In genomic region chr5:114286102-114286501, GRCm38 (mm10) we compare ENCODE assay signal across 15 mouse cellular contexts. TPM values are rescaled to one million over a fixed set of nuclear protein-coding genes. Genes with fewer than 3 reads are reported as not detected.
DNase-seq lines count a peak whose midpoint lies in the region; ATAC-seq and TF ChIP-seq lines count a peak whose summit lies in the region.
"Had no signal": no experiment of that assay in that cellular context is flagged by ENCODE, and none has a peak within 500 bp of the region (broad histone marks: within the 10 kb centered on the region; RNA-seq: fewer than 3 reads in every experiment).

No protein-coding gene starts in this region.

- H3K27me3 ChIP-seq in kidney, postnatal 0 days (ENCODE audit: insufficient read depth, low read length), result no peaks in the 10 kb centered on the region
- H3K27me3 ChIP-seq in testis, adult 2 months (ENCODE audit: control insufficient read depth, insufficient read depth, low read length), result no peaks in the 10 kb centered on the region

- TF ChIP-seq POLR2A in testis, adult 2 months (IDR thresholded peaks at IDR 0.05; ENCODE audit: control insufficient read depth, low read depth, low read length), result no peak

- no peaks in the 10 kb centered on the region for H3K36me3 ChIP-seq in kidney, postnatal 0 days (ENCODE audit: insufficient read depth, low read length)
- H3K36me3 ChIP-seq in testis, adult 2 months (ENCODE audit: control insufficient read depth, insufficient read depth, low read length), result no peaks in the 10 kb centered on the region
- H3K36me3 ChIP-seq: embryonic facial prominence, embryonic 10.5 days; midbrain, embryonic 10.5 days had no signal

- no peaks in the 10 kb centered on the region for H3K4me1 ChIP-seq in kidney, postnatal 0 days (replicated peaks; ENCODE audit: insufficient read depth, low read length)
- H3K4me1 ChIP-seq in testis, adult 2 months (ENCODE audit: control insufficient read depth, insufficient read depth, low read length), result no peaks in the 10 kb centered on the region; the same call in 1 of the 2 replicates

- no peak overlapping the region for H3K9ac ChIP-seq in kidney, postnatal 0 days (ENCODE audit: low read depth, low read length)

- H3K4me3 ChIP-seq in kidney, postnatal 0 days (replicated peaks; ENCODE audit: low read depth, low read length), result no peak overlapping the region
- no peak overlapping the region for H3K4me3 ChIP-seq in testis, adult 2 months (ENCODE audit: control insufficient read depth, low read depth, low read length)
- H3K4me3 ChIP-seq: embryonic facial prominence, embryonic 10.5 days; midbrain, embryonic 10.5 days; myocyte had no signal

- no peak overlapping the region for H3K4me2 ChIP-seq in kidney, postnatal 0 days (ENCODE audit: low read length)

- no peak for ATAC-seq in kidney, postnatal 0 days (replicated peaks; ENCODE audit: low FRiP score, low read depth)
- ATAC-seq: hindbrain, embryonic 16.5 days had no signal

- DNase-seq in kidney, postnatal 0 days (ENCODE audit: low spot score), result no peak
- no peak for DNase-seq in kidney, adult 11 months
- no peak for DNase-seq in testis, postnatal 10 days (ENCODE audit: low spot score)
- peak; percentile 54 for DNase-seq in R1 (ENCODE audit: low read depth, low spot score)
- peak; percentile 39 for DNase-seq in testis, postnatal 14 days (ENCODE audit: low spot score)
- DNase-seq in urinary bladder, adult 18-20 months (ENCODE audit: low spot score in 2 of 2), result no peak
- DNase-seq: cerebellum, adult 8-10 months; heart, postnatal 14 days; kidney, postnatal 10 days had no signal

- peak; percentile 40; the same call in 1 of the 2 replicates for TF ChIP-seq CTCF in kidney, postnatal 0 days (IDR thresholded peaks at IDR 0.05; ENCODE audit: low read depth)
- peak; percentile 94 for TF ChIP-seq CTCF in testis, adult 2 months (IDR thresholded peaks at IDR 0.05; ENCODE audit: control insufficient read depth, insufficient read depth, insufficient replicate concordance, low read depth, low read length)

- no peaks in the 10 kb centered on the region for H3K9me3 ChIP-seq in kidney, postnatal 0 days (replicated peaks; ENCODE audit: low read length)
- H3K9me3 ChIP-seq: embryonic facial prominence, embryonic 10.5 days; midbrain, embryonic 10.5 days had no signal

- H3K27ac ChIP-seq in kidney, postnatal 0 days, result no peak overlapping the region
- no peak overlapping the region for H3K27ac ChIP-seq in testis, adult 2 months (ENCODE audit: control insufficient read depth, insufficient read depth, low read depth, low read length)
- H3K27ac ChIP-seq: embryonic facial prominence, embryonic 10.5 days; midbrain, embryonic 10.5 days had no signal

- 79% methylated on average over 4 of the region's 4 CpGs for WGBS in kidney, postnatal 0 days

RNA-seq across cellular contexts. Expression of gene Myo1h, which starts 2.9 kb away (rescaled TPM):
- polyA plus RNA-seq in kidney, postnatal 0 days (2015; fragmentation: Nextera tagmentation; extraction: Ambion mirVana), result 1.4 and 1.6 TPM in 2 replicates
- 2.8 and 3.1 TPM in 2 replicates for polyA plus RNA-seq in testis, adult 2 months (2012; rRNA removed)

RNA-seq across cellular contexts. Expression of gene Foxn4, which starts 12.5 kb away (rescaled TPM):
- not detected in 2 replicates for polyA plus RNA-seq in kidney, postnatal 0 days (2015; fragmentation: Nextera tagmentation; extraction: Ambion mirVana)
- polyA plus RNA-seq in testis, adult 2 months (2012; rRNA removed), result 0.28 and 0.49 TPM in 2 replicates
- polyA plus RNA-seq: limb, embryonic 11.5 days had no signal

Comparison
In these comparisons a context has a peak if more than half of its experiments do, and no peak if none do; other contexts are left out.
1. DNase-seq: peak in R1 (single experiment) and testis, postnatal 14 days (single experiment); none in kidney, postnatal 0 days (single experiment), kidney, adult 11 months (single experiment), testis, postnatal 10 days (single experiment) and urinary bladder, adult 18-20 months (0 of 2).